Mouse (Mus musculus): Measurements from ENCODE around the gene Slc39a10. TPM values are rescaled to one million over a fixed set of nuclear protein-coding genes. Genes with fewer than 3 reads are reported as not detected.

Gene Slc39a10
- polyA plus RNA-seq, 1 experiment from 2014 or later = 58.3 TPM

DNA sequence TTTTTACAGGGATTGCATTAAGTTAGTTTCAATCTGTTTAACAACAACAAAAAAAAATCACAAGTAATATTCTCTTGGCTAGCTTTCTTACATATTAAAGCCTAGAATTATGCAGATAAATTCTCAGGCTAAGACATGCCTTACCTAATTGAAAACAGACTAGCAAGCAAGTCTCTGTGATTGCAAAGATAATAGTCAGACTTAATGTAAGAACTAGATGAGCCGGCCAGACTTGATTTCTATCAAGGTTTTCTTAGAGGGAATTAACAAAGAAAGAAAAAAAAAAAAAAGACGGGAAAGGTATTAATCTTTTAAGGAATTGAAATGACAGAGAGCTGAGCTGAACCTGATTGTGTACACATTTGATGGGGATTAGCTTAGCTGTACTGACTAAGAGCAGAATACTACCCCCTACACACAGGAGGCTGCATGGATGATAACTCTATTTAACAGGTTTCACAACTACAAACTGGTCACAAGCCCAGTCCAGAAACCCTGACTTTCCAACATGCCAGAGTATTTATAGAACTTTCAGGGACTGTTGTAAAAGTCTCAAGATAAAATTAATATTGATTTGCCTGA is 9.5 kb upstream of the Slc39a10 start:
- Histone ChIP-seq H3K4me1 (no peaks in the 10 kb centered on the region), H3K27me3 (no peaks in the 10 kb centered on the region), H3K9ac (replicated peaks) (no peak overlapping the region), H3K4me3 (no peak overlapping the region), H3K27ac (replicated peaks) (no peak overlapping the region), H3K4me2 (replicated peaks) (no peak overlapping the region), H3K9me3 (no peaks in the 10 kb centered on the region), H3K36me3 (no peaks in the 10 kb centered on the region)
- WGBS = 59% methylated on average over 2 of the region's 2 CpGs
- no peak for ATAC-seq (replicated peaks)

DNA sequence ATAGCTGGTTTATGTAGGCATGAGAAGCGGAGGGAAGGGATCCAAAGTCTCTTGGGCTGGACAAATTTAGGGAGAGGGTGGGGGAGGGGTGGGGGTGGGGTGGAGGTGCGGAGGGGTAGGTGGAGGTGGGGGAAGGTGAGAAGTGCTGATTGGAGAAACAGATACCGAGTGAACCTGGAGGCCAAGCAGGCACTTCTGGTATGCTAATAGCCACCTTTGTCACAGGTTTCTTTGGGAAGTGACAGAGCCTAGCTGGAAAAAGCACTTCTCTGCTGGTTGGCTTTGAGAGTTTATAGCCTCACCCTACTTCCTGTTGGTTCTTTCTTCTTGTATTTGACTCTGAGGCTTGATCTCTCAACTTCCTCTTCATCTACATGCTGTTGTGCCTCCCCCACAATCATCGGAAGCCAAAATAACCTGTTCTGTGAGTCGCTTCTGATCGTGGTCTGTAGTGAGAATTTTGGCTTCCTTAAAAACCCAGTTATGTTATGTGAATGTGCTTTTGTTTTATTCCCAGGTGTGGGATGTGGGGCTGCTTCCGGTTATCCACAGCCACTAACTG is 1.7 kb upstream of the Slc39a10 start:
- Histone ChIP-seq H3K27me3 (no peaks in the 10 kb centered on the region), H3K27ac (replicated peaks) (no peak overlapping the region), H3K4me1 (no peaks in the 10 kb centered on the region), H3K36me3 (no peaks in the 10 kb centered on the region), H3K4me3 (no peak overlapping the region), H3K9ac (replicated peaks) (no peak overlapping the region), H3K4me2 (replicated peaks) (no peak overlapping the region), H3K9me3 (no peaks in the 10 kb centered on the region)
- WGBS = 38% methylated on average over 7 of the region's 7 CpGs
- no peak for ATAC-seq (replicated peaks)

DNA sequence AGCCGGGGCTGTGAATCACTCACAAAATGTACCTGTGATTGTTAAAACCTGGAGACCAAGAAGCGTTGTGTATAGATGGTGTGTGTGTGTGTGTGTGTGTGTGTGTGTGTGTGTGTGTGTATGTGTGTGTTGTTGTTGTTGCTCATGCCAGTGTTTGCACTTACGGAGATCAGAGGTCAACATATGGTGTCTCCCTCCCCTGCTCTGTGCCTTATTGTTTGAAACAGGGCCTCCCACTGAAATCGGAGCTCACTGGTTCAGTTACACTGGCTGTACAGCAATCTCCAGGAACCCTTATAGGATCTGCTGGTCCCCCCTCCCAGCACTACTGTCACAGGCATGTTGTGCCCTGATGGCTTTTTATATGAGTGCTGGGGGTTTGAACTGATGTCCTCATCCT is 3.9 kb downstream of the Slc39a10 start:
- Histone ChIP-seq H3K9ac (replicated peaks) (no peak overlapping the region), H3K27ac (replicated peaks) (no peak overlapping the region), H3K4me1 (no peaks in the 10 kb centered on the region), H3K27me3 (no peaks in the 10 kb centered on the region), H3K4me2 (replicated peaks) (no peak overlapping the region), H3K36me3 (no peaks in the 10 kb centered on the region), H3K9me3 (no peaks in the 10 kb centered on the region), H3K4me3 (no peak overlapping the region)
- WGBS = 66% methylated on average over 4 of the region's 4 CpGs
- no peak for ATAC-seq (replicated peaks)

DNA sequence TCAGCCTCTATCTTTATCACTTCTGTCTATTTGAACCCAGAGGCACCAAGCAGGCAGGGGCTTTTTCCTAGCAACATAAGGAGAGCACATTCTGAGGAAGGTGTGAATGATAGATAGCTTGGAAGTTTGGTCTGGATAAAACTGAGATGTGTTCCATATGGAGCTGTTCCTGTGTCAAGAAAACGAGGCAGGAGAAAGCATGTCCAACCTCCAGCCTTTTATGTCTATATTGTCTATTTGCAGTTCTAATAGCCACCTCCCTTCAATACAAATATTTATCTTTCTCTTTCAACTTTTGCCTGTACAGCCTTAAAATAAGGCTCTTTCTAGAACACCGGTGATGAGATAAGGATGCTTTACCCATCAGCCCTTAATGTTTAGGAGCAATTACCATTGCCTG is 4.3 kb downstream of the Slc39a10 start:
- WGBS = 55% methylated on average over 2 of the region's 2 CpGs
- H3K4me1 ChIP-seq = no peaks in the 10 kb centered on the region
- ATAC-seq (replicated peaks) = no peak
- no peaks in the 10 kb centered on the region for H3K9me3 ChIP-seq
- no peak overlapping the region for H3K27ac ChIP-seq (replicated peaks)
- H3K4me3 ChIP-seq = no peak overlapping the region
- H3K36me3 ChIP-seq = no peaks in the 10 kb centered on the region
- H3K27me3 ChIP-seq = no peaks in the 10 kb centered on the region
- H3K4me2 ChIP-seq (replicated peaks) = no peak overlapping the region
- no peak overlapping the region for H3K9ac ChIP-seq (replicated peaks)

DNA sequence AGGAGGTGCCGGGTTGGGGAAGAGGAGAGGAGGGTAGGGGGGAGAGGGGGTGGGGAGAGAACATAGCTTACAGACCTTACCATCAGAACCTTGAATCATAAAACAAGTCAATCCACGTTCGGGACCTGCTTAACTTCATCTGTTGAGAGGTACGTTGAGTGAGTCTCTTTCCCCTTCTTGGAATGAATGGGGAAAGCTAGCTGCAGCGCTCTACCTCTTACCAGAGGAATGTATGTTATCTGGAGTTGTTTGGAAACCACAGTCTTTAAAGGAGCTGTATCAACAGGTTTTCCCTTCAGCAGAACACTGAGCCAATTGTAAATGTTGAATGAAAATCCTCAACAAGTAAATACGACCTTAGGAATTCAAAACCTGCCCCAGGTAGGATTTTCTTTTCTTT is 4.7 kb downstream of the Slc39a10 start:
- 17% methylated on average over 6 of the region's 6 CpGs for WGBS
- Histone ChIP-seq H3K4me3 (no peak overlapping the region), H3K4me1 (no peaks in the 10 kb centered on the region), H3K27ac (replicated peaks) (no peak overlapping the region), H3K9ac (replicated peaks) (no peak overlapping the region), H3K36me3 (no peaks in the 10 kb centered on the region), H3K9me3 (no peaks in the 10 kb centered on the region), H3K27me3 (no peaks in the 10 kb centered on the region), H3K4me2 (replicated peaks) (no peak overlapping the region)
- no peak for ATAC-seq (replicated peaks)

DNA sequence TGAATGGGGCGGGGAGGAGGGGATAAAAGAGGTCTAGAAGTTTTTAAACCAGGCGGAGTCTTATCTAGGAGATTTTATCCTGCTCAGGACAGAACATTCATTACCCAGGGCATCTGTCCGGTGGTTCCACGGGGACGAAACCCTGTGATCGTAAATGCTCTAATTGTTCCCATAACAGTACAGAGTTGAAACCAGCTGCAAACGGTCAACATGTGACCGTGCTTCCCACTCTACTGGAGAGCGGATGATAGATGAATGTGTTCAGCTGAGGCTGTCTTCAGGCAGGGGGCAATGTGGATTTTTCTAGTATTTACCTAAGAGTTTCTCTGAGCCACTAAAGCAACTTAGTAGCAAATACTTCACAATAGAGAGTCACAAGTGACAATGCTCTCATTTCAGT is 6.6 kb downstream of the Slc39a10 start:
- Histone ChIP-seq H3K27ac (replicated peaks) (no peak overlapping the region), H3K36me3 (no peaks in the 10 kb centered on the region), H3K4me3 (no peak overlapping the region), H3K9ac (replicated peaks) (no peak overlapping the region), H3K9me3 (no peaks in the 10 kb centered on the region), H3K4me1 (no peaks in the 10 kb centered on the region), H3K27me3 (no peaks in the 10 kb centered on the region), H3K4me2 (replicated peaks) (no peak overlapping the region)
- WGBS = 69% methylated on average over 9 of the region's 9 CpGs
- no peak for ATAC-seq (replicated peaks)

DNA sequence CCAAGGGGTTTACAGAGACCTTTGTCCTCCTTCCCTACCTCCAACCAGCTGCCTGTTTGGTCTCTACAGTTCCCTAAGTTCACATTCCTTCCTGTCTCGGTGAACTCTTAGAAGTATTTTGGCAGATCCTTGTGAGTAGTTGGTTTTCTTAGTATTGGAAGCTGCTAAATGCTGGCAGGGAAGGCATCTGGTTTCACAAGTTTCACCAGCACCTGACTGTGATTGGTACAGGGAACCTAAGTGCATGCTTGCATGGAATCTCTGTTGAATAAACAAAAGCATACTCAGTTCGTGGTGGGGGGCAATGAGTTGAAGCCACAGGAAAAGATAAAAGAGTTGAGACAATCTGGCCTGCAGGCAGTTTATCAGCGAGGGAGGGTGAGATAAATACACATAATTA is 7.4 kb downstream of the Slc39a10 start:
- no peak overlapping the region for H3K4me3 ChIP-seq
- no peak overlapping the region for H3K9ac ChIP-seq (replicated peaks)
- no peaks in the 10 kb centered on the region for H3K27me3 ChIP-seq
- no peaks in the 10 kb centered on the region for H3K36me3 ChIP-seq
- H3K4me1 ChIP-seq = no peaks in the 10 kb centered on the region
- H3K27ac ChIP-seq (replicated peaks) = no peak overlapping the region
- H3K9me3 ChIP-seq = no peaks in the 10 kb centered on the region
- no peak overlapping the region for H3K4me2 ChIP-seq (replicated peaks)
- WGBS = 15% methylated on average over 3 of the region's 3 CpGs
- ATAC-seq (replicated peaks) = no peak

DNA sequence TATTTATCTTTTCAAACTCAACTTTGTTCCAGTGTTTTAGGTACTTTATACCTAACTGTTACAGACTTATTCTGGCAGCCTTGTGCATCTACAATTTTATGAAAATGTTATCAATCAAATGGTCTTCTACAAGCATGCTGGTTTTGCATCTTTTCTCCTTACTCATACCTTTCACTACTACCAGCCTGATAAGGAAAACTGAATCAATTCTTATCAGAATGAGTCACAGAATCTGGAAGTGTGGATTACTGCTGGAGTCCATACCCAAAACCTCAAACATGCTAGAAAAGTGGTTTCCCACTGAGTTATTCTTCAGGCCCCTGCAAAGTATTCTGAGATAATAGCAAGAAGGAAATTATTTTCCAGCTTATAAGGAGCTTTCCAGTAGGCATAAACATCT is 12.7 kb downstream of the Slc39a10 start:
- H3K9ac ChIP-seq (replicated peaks) = no peak overlapping the region
- no peak overlapping the region for H3K4me3 ChIP-seq
- no peaks in the 10 kb centered on the region for H3K4me1 ChIP-seq
- H3K27me3 ChIP-seq = no peaks in the 10 kb centered on the region
- no peaks in the 10 kb centered on the region for H3K36me3 ChIP-seq
- no peak for ATAC-seq (replicated peaks)
- H3K27ac ChIP-seq (replicated peaks) = no peak overlapping the region
- no peaks in the 10 kb centered on the region for H3K9me3 ChIP-seq
- H3K4me2 ChIP-seq (replicated peaks) = no peak overlapping the region

DNA sequence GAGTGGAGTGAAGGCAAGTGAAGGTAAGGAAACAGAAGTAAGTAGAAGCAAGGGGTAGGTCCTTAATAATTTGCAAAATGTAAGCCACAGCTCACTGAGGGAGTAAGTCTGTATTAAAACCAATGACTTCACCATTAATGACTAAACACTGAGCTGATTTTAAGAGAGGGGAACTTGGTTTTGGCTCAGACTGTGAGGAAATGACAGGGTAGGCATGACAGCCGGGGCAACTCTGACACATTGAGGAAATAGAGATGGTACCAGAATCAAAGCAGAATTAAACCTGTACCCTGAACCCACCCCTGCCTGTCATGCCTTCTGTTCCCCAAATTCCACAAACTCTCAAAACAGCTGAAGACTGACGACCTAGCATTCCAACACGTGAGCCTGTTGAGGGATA is 18.9 kb downstream of the Slc39a10 start:
- H3K4me2 ChIP-seq (replicated peaks) = no peak overlapping the region
- ATAC-seq (replicated peaks) = no peak
- no peak overlapping the region for H3K27ac ChIP-seq (replicated peaks)
- WGBS = 79% methylated on average over 3 of the region's 3 CpGs
- no peaks in the 10 kb centered on the region for H3K4me1 ChIP-seq
- H3K36me3 ChIP-seq = no peaks in the 10 kb centered on the region
- H3K4me3 ChIP-seq = no peak overlapping the region
- no peaks in the 10 kb centered on the region for H3K9me3 ChIP-seq
- no peak overlapping the region for H3K9ac ChIP-seq (replicated peaks)
- H3K27me3 ChIP-seq = no peaks in the 10 kb centered on the region

DNA sequence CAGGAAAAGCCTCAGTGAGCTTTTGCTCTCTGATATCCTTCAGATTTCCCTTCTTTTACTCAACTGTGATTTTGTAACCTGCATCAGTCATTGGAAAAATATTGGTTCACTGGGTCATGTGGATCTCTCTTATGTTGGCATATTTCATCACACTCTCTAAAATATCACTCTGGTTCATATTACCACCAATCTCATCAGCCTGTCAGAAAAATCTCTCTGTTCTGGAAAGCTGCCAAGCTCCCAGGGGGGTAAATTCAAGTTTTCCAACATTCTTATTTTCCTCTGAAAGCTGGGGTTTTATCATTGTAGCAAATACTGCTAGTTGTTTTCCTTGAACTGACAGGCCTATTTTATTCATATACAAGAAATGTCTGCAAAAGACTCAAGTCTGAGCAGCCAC is 22.9 kb downstream of the Slc39a10 start:
- no peak overlapping the region for H3K9ac ChIP-seq (replicated peaks)
- H3K4me1 ChIP-seq = no peaks in the 10 kb centered on the region
- ATAC-seq (replicated peaks) = no peak
- no peaks in the 10 kb centered on the region for H3K27me3 ChIP-seq
- no peak overlapping the region for H3K27ac ChIP-seq (replicated peaks)
- no peaks in the 10 kb centered on the region for H3K36me3 ChIP-seq
- H3K4me2 ChIP-seq (replicated peaks) = no peak overlapping the region
- H3K9me3 ChIP-seq = no peaks in the 10 kb centered on the region
- H3K4me3 ChIP-seq = no peak overlapping the region

DNA sequence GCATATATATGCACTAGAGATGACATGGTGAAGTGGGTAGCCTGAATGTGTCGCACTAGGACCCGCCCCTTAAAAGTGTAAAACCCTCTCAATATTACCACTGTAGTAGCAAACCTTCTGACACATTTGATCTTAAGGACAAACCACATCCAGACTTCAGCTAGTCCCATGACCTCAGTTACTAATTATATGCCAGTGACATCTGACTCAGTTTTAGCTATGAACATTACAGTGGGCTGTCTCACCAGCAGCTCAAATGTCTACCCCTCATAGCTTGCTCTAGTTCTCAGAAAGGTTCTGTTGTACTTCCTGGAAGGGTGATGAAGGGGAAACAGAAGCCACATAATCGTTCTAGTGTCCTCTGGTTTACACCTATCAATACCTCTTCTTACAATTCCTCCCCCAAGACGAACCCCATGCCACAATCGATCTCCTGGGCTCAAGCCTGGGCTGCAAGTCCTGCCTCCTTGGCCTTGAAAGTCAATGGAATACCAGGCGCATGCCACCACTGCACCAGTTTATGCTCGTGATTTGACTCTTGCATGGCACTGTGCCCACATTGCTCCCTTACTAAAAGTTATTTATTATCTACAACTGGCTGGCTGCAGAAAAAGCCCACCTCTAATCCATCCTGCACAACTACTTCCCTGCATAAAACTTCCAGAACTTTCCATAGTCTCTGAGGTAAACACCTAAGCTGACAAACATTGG is 28.3 kb downstream of the Slc39a10 start:
- 86% methylated on average over 7 of the region's 7 CpGs for WGBS
- Histone ChIP-seq H3K27ac (replicated peaks) (no peak overlapping the region), H3K9ac (replicated peaks) (no peak overlapping the region), H3K4me1 (no peaks in the 10 kb centered on the region), H3K9me3 (no peaks in the 10 kb centered on the region), H3K4me2 (replicated peaks) (no peak overlapping the region), H3K36me3 (no peaks in the 10 kb centered on the region), H3K27me3 (no peaks in the 10 kb centered on the region), H3K4me3 (no peak overlapping the region)
- no peak for ATAC-seq (replicated peaks)

DNA sequence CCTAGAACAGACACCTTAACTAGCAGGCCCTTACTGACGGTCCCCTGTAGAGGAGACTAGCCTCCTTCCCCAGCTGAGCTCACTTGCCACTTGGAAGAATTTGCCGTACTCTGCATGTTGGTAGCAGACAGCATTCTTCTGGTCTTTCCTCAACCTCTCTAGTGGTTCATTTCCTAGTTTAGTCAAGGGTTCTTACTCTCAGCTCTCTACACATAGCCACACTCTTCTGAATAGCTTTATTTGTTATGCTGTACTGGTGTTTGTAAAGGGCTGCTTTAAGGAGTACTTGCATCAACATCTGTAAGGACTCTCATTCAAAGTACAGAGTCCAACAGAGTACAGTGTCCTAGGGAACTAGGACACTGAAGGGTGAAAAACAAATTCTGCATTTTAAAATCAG is 29.2 kb downstream of the Slc39a10 start:
- Histone ChIP-seq H3K4me3 (no peak overlapping the region), H3K27ac (replicated peaks) (no peak overlapping the region), H3K9me3 (no peaks in the 10 kb centered on the region), H3K4me1 (no peaks in the 10 kb centered on the region), H3K9ac (replicated peaks) (no peak overlapping the region), H3K36me3 (no peaks in the 10 kb centered on the region), H3K27me3 (no peaks in the 10 kb centered on the region), H3K4me2 (replicated peaks) (no peak overlapping the region)
- WGBS = 91% methylated on average over 2 of the region's 2 CpGs
- ATAC-seq (replicated peaks) = no peak

DNA sequence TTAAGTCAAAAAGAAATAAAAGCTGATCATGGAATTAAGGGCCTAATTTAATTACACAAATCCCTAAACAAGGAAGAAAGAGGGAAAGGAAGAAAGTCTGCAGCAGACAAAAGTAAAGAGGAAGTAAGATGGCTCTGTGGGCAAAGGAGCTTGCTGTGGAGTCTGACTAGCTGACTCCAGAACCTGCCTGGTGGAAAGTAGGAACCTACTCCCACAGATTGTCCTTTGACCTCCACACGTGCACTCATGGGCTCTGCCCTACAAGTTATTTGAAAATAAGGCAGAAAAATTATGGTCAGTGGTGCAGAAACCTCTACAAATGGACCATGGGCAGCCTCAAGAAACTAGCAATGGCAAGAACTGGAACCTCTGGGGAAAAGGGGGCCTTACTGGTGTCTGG is 32.6 kb downstream of the Slc39a10 start:
- no peak for ATAC-seq (replicated peaks)
- no peak overlapping the region for H3K9ac ChIP-seq (replicated peaks)
- no peaks in the 10 kb centered on the region for H3K27me3 ChIP-seq
- no peaks in the 10 kb centered on the region for H3K4me1 ChIP-seq
- no peaks in the 10 kb centered on the region for H3K9me3 ChIP-seq
- no peak overlapping the region for H3K27ac ChIP-seq (replicated peaks)
- H3K36me3 ChIP-seq = no peaks in the 10 kb centered on the region
- no peak overlapping the region for H3K4me2 ChIP-seq (replicated peaks)
- WGBS = 89% methylated on average over 1 of the region's 1 CpGs
- no peak overlapping the region for H3K4me3 ChIP-seq
